Mouse (Mus musculus): Measurements from ENCODE around the gene Sap30. TPM values are rescaled to one million over a fixed set of nuclear protein-coding genes. Genes with fewer than 3 reads are reported as not detected.

Sap30 gene
- total and polyA plus RNA-seq, 3 experiments, result 17.3 to 55.5 (median 24.5) TPM

GRCm38 (mm10) chr8:57503641-57504040 is 16.0 kb upstream of the Sap30 start:
- Histone ChIP-seq H3K36me3 (replicated peaks) (peaks cover 39% of the 10 kb centered on the region), H3K9me3 (replicated peaks) (no peaks in the 10 kb centered on the region), H3K4me3 (ENCODE audit: low read depth, low read length) (no peak overlapping the region), H3K4me1 (ENCODE audit: insufficient read depth, low read depth, low read length) (peaks cover 17% of the 10 kb centered on the region), H3K27me3 (ENCODE audit: insufficient read depth, low read length) (no peaks in the 10 kb centered on the region)
- DNase-seq (ENCODE audit: low spot score), result peak; percentile 23
- peak; percentile 60; the same call in 1 of the 2 replicates for ATAC-seq (ENCODE audit: extremely low read depth, insufficient number of reproducible peaks, low FRiP score, poor library complexity, severe bottlenecking)
- TF ChIP-seq GATA1 (IDR thresholded peaks at IDR 0.05; ENCODE audit: borderline replicate concordance, low read length) (no peak), CTCF (IDR thresholded peaks at IDR 0.05; ENCODE audit: low read depth, low read length) (peak; percentile 90)

- H3K4me1 ChIP-seq (ENCODE audit: insufficient read depth, low read depth, low read length), result no peaks in the 10 kb centered on the region
- ATAC-seq (ENCODE audit: extremely low read depth, insufficient number of reproducible peaks, low FRiP score, poor library complexity, severe bottlenecking) (no peak), DNase-seq (ENCODE audit: low spot score) (no peak)
- no peaks in the 10 kb centered on the region for H3K27me3 ChIP-seq (ENCODE audit: insufficient read depth, low read length)
- H3K9me3 ChIP-seq (replicated peaks), result no peaks in the 10 kb centered on the region
- TF ChIP-seq GATA2 (IDR thresholded peaks at IDR 0.05; ENCODE audit: borderline replicate concordance, low read depth, low read length), result no peak
- no peak for TF ChIP-seq TAL1 (conservative IDR thresholded peaks at IDR 0.05; ENCODE audit: low read depth, low read length)
- no peak for TF ChIP-seq CTCF (IDR thresholded peaks at IDR 0.05; ENCODE audit: low read depth, low read length)
- TF ChIP-seq POLR2AphosphoS5 (IDR thresholded peaks at IDR 0.05; ENCODE audit: insufficient replicate concordance, low read depth, low read length), result no peak
- no peak for TF ChIP-seq GATA1 (IDR thresholded peaks at IDR 0.05; ENCODE audit: borderline replicate concordance, low read length)
- no peak overlapping the region for H3K4me3 ChIP-seq (ENCODE audit: low read depth, low read length)
- peaks cover 44% of the 10 kb centered on the region for H3K36me3 ChIP-seq (replicated peaks)
Measured at GRCm38 (mm10) chr8:57498847-57499511, 11.3 kb upstream of the Sap30 start.

- Histone ChIP-seq H3K27me3 (ENCODE audit: insufficient read depth, low read length) (no peaks in the 10 kb centered on the region), H3K4me3 (ENCODE audit: low read depth, low read length) (no peak overlapping the region), H3K36me3 (replicated peaks) (peaks cover 44% of the 10 kb centered on the region), H3K4me1 (ENCODE audit: insufficient read depth, low read depth, low read length) (no peaks in the 10 kb centered on the region), H3K9me3 (replicated peaks) (no peaks in the 10 kb centered on the region)
- no peak for ATAC-seq (ENCODE audit: extremely low read depth, insufficient number of reproducible peaks, low FRiP score, poor library complexity, severe bottlenecking)
- TF ChIP-seq CTCF (IDR thresholded peaks at IDR 0.05; ENCODE audit: low read depth, low read length) (no peak), TAL1 (conservative IDR thresholded peaks at IDR 0.05; ENCODE audit: low read depth, low read length) (no peak), POLR2AphosphoS5 (IDR thresholded peaks at IDR 0.05; ENCODE audit: insufficient replicate concordance, low read depth, low read length) (no peak), GATA1 (IDR thresholded peaks at IDR 0.05; ENCODE audit: borderline replicate concordance, low read length) (no peak), GATA2 (IDR thresholded peaks at IDR 0.05; ENCODE audit: borderline replicate concordance, low read depth, low read length) (no peak)
- no peak for DNase-seq (ENCODE audit: low spot score)
Measured at GRCm38 (mm10) chr8:57498494-57498846, 10.8 kb upstream of the Sap30 start.

- Histone ChIP-seq H3K9me3 (replicated peaks) (no peaks in the 10 kb centered on the region), H3K4me3 (ENCODE audit: low read depth, low read length) (no peak overlapping the region), H3K4me1 (ENCODE audit: insufficient read depth, low read depth, low read length) (peaks cover 17% of the 10 kb centered on the region), H3K36me3 (replicated peaks) (peaks cover 47% of the 10 kb centered on the region), H3K27me3 (ENCODE audit: insufficient read depth, low read length) (no peaks in the 10 kb centered on the region)
- ATAC-seq (ENCODE audit: extremely low read depth, insufficient number of reproducible peaks, low FRiP score, poor library complexity, severe bottlenecking) (no peak), DNase-seq (ENCODE audit: low spot score) (no peak)
- TF ChIP-seq GATA1 (IDR thresholded peaks at IDR 0.05; ENCODE audit: borderline replicate concordance, low read length) (no peak), POLR2AphosphoS5 (IDR thresholded peaks at IDR 0.05; ENCODE audit: insufficient replicate concordance, low read depth, low read length) (no peak)
Measured at GRCm38 (mm10) chr8:57491873-57492272, 4.2 kb upstream of the Sap30 start.

GRCm38 (mm10) chr8:57489896-57490295 is 2.2 kb upstream of the Sap30 start:
- Histone ChIP-seq H3K36me3 (replicated peaks) (peaks cover 35% of the 10 kb centered on the region), H3K4me3 (ENCODE audit: low read depth, low read length) (no peak overlapping the region), H3K9me3 (replicated peaks) (no peaks in the 10 kb centered on the region), H3K27me3 (ENCODE audit: insufficient read depth, low read length) (no peaks in the 10 kb centered on the region), H3K4me1 (ENCODE audit: insufficient read depth, low read depth, low read length) (peaks cover 25% of the 10 kb centered on the region)
- no peak for TF ChIP-seq GATA1 (IDR thresholded peaks at IDR 0.05; ENCODE audit: borderline replicate concordance, low read length)
- no peak for TF ChIP-seq GATA2 (IDR thresholded peaks at IDR 0.05; ENCODE audit: borderline replicate concordance, low read depth, low read length)
- TF ChIP-seq CTCF (IDR thresholded peaks at IDR 0.05; ENCODE audit: low read depth, low read length), result no peak
- TF ChIP-seq TAL1 (conservative IDR thresholded peaks at IDR 0.05; ENCODE audit: low read depth, low read length), result no peak
- no peak for ATAC-seq (ENCODE audit: extremely low read depth, insufficient number of reproducible peaks, low FRiP score, poor library complexity, severe bottlenecking)
- DNase-seq (ENCODE audit: low spot score), result no peak

GRCm38 (mm10) chr8:57489366-57489765 is 1.7 kb upstream of the Sap30 start:
- no peak for TF ChIP-seq POLR2AphosphoS5 (IDR thresholded peaks at IDR 0.05; ENCODE audit: insufficient replicate concordance, low read depth, low read length)
- TF ChIP-seq GATA2 (IDR thresholded peaks at IDR 0.05; ENCODE audit: borderline replicate concordance, low read depth, low read length), result no peak
- no peak for TF ChIP-seq CTCF (IDR thresholded peaks at IDR 0.05; ENCODE audit: low read depth, low read length)
- no peak for TF ChIP-seq TAL1 (conservative IDR thresholded peaks at IDR 0.05; ENCODE audit: low read depth, low read length)
- TF ChIP-seq GATA1 (IDR thresholded peaks at IDR 0.05; ENCODE audit: borderline replicate concordance, low read length), result no peak
- DNase-seq (ENCODE audit: low spot score) (no peak), ATAC-seq (ENCODE audit: extremely low read depth, insufficient number of reproducible peaks, low FRiP score, poor library complexity, severe bottlenecking) (no peak)
- no peaks in the 10 kb centered on the region for H3K27me3 ChIP-seq (ENCODE audit: insufficient read depth, low read length)
- H3K4me1 ChIP-seq (ENCODE audit: insufficient read depth, low read depth, low read length), result peaks cover 25% of the 10 kb centered on the region
- peaks cover 30% of the 10 kb centered on the region for H3K36me3 ChIP-seq (replicated peaks)
- no peaks in the 10 kb centered on the region for H3K9me3 ChIP-seq (replicated peaks)
- no peak overlapping the region for H3K4me3 ChIP-seq (ENCODE audit: low read depth, low read length)

All from G1E (cell line).